Mouse (Mus musculus) hindbrain, postnatal 0 days (tissue): ENCODE data around the gene Kdm2a. TPM values are rescaled to one million over a fixed set of nuclear protein-coding genes. Genes with fewer than 3 reads are reported as not detected.

ENCODE experiments used
- ATAC-seq: fragments of 200-750 bp; cut with Nextera tagmentation; 2 replicates; pipeline ENCODE4 v1.8.0; 2017; ENCODE audit warnings: mild to moderate bottlenecking, moderate TSS enrichment, moderate library complexity
- DNase-seq: peaks from one replicate; pipeline ENCODE4 v3.0.0-alpha.2; 2015; ENCODE audit warnings: low spot score
- H3K27ac ChIP-seq: fragments of 300-500 bp; sonication (generic); 2 replicates; pipeline ENCODE4 v1.5.1; 2014; ENCODE audit warnings: mild to moderate bottlenecking
- H3K27me3 ChIP-seq: fragments of 300-500 bp; sonication (generic); 2 replicates; pipeline ENCODE4 v1.6.1; 2014; ENCODE audit warnings: low read length, mixed read lengths; ENCODE audit not compliant: insufficient read depth
- H3K36me3 ChIP-seq: fragments of 300-500 bp; sonication (generic); 2 replicates; pipeline ENCODE4 v1.6.1; 2014; ENCODE audit warnings: low read length, mixed read lengths; ENCODE audit not compliant: insufficient read depth
- H3K4me1 ChIP-seq: fragments of 300-500 bp; sonication (generic); 2 replicates; pipeline ENCODE4 v1.6.1; 2014; ENCODE audit warnings: antibody characterized with exemption, low read length, mixed read lengths; ENCODE audit not compliant: insufficient read depth
- H3K4me2 ChIP-seq: fragments of 300-500 bp; sonication (generic); 2 replicates; pipeline ENCODE4 v1.6.1; 2014; ENCODE audit warnings: low read depth, mild to moderate bottlenecking, low read length, moderate library complexity, mixed read lengths
- H3K4me3 ChIP-seq: fragments of 300-500 bp; sonication (generic); 2 replicates; pipeline ENCODE4 v1.5.1; 2014; ENCODE audit warnings: low read length
- H3K9ac ChIP-seq: fragments of 300-500 bp; sonication (generic); replicated peaks from 2 replicates; pipeline ENCODE4 v1.6.1; 2014; ENCODE audit warnings: mild to moderate bottlenecking, low read length, moderate library complexity, mixed read lengths
- H3K9me3 ChIP-seq: fragments of 300-500 bp; sonication (generic); 2 replicates; pipeline ENCODE4 v1.6.1; 2016; ENCODE audit warnings: low read length, mixed read lengths
- CTCF ChIP-seq: IDR thresholded peaks from 2 replicates; pipeline ENCODE4 v1.5.1; 2016; ENCODE audit warnings: antibody characterized with exemption, control low read depth, low read depth
- WGBS: fragments of 180-500 bp; shearing (Covaris S2); extraction: QIAGEN DNeasy Blood & Tissue Kit; methylation state at CpG from one replicate; pipeline ENCODE4 v1.1.7; 2014; 5-methylcytosine and 5-hydroxymethylcytosine counted together
- polyA plus RNA-seq: library from polyadenylated mRNA; unstranded; fragments of >200 nt; fragmentation: Nextera tagmentation; extraction: Ambion mirVana; gene quantifications from 2 replicates; pipeline ENCODE4 v1.2.1, GENCODE M21; 2015
- total RNA-seq: library from RNA; depleted of rRNA; stranded (reverse); fragments of >200 nt; gene quantifications from 2 replicates; pipeline ENCODE4 v1.2.3, GENCODE M21; 2014

Gene Kdm2a
- total and polyA plus RNA-seq, 2 experiments from 2014 or later, result 19.8 to 73.7 TPM

DNA sequence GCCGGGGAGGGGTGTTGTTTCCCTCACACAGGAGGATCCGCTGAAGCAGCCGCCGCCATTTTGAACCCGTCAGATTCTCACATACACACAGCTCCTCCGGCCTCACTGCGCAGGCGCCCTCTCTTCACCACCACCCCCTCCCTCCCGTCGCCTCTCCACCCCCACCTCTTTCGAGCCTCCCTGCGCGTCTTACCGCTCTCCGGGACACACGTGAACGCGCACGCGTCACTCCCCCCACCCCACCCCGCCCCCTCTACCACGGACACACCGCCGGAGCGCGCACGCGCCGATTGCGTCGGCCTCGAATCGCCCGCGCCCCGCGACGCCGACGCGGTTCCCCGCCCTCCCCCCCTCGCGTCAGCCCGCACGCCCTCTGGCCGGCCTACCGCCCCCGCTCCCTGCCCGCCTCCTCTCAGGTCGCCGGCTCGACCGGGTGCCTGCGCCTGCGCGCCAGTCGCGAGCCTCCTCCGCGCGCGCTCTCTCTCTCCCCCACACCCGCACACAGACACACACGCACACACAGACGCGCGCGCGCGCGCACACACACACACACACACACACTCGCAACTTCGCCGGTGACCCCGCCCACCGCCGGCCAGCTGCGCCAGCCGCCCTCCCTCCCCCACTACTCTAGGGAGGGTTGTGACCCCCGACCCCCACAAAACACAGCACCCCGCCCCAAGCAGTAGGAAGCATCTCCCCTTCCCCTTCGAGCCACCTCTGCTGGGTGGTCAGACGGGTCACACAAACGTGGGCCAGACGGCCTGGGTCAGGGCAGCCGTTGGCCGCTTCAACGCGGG lies 887 bp downstream of the Kdm2a start:
- Histone ChIP-seq H3K27me3 (no peaks in the 10 kb centered on the region), H3K9ac (peak overlapping the region; percentile 99), H3K4me3 (peak overlapping the region; percentile 100), H3K27ac (peak overlapping the region; percentile 94), H3K9me3 (no peaks in the 10 kb centered on the region), H3K4me2 (peak overlapping the region; percentile 80), H3K36me3 (no peaks in the 10 kb centered on the region), H3K4me1 (no peaks in the 10 kb centered on the region; the same call in 1 of the 2 replicates)
- 2% methylated on average over 48 of the region's 90 CpGs for WGBS
- no peak for TF ChIP-seq CTCF
- peak; percentile 99 for DNase-seq
- ATAC-seq, result peak; percentile 96

GRCm38 (mm10) chr19:4396081-4396997 lies 1.7 kb downstream of the Kdm2a start:
- ATAC-seq, result peak; percentile 16
- under 1% methylated on average over 79 of the region's 80 CpGs for WGBS

DNA sequence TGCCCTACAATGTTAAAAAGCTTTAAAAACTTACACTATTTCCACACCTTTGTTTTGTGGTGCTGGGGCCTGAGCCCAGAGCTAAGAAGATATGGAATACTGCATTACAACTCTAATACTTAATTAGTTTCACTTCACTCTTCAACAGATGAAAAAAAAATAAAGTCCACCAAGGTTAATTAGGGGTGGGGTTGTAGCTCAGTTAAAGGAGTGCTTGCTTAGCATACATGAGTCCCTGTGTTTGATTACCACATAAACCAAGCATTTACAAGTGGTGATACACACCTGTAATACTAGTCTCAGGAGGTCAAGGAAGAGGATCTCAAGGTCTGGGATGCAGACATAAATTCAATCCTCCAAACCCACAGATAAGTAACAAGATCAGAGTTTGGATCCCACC lies 10.8 kb downstream of the Kdm2a start:
- no peaks in the 10 kb centered on the region for H3K27me3 ChIP-seq
- H3K4me2 ChIP-seq, result no peak overlapping the region
- DNase-seq (no peak), ATAC-seq (no peak)
- no peaks in the 10 kb centered on the region for H3K4me1 ChIP-seq
- H3K36me3 ChIP-seq, result peaks cover 3% of the 10 kb centered on the region; the same call in 1 of the 2 replicates
- no peak overlapping the region for H3K4me3 ChIP-seq
- no peak overlapping the region for H3K27ac ChIP-seq
- TF ChIP-seq CTCF, result no peak
- no peaks in the 10 kb centered on the region for H3K9me3 ChIP-seq
- no peak overlapping the region for H3K9ac ChIP-seq

More at GRCm38 (mm10) chr19:4396081-4396997, 1.7 kb downstream of the Kdm2a start:
- H3K27me3 ChIP-seq, result no peaks in the 10 kb centered on the region
- peak overlapping the region; percentile 99 for H3K9ac ChIP-seq
- H3K4me2 ChIP-seq, result peak overlapping the region; percentile 80
- peak overlapping the region; percentile 94 for H3K27ac ChIP-seq
- TF ChIP-seq CTCF, result no peak
- peak overlapping the region; percentile 100 for H3K4me3 ChIP-seq
- no peaks in the 10 kb centered on the region for H3K36me3 ChIP-seq
- H3K9me3 ChIP-seq, result no peaks in the 10 kb centered on the region
- peak; percentile 34 for DNase-seq
- H3K4me1 ChIP-seq, result no peaks in the 10 kb centered on the region; the same call in 1 of the 2 replicates

DNA sequence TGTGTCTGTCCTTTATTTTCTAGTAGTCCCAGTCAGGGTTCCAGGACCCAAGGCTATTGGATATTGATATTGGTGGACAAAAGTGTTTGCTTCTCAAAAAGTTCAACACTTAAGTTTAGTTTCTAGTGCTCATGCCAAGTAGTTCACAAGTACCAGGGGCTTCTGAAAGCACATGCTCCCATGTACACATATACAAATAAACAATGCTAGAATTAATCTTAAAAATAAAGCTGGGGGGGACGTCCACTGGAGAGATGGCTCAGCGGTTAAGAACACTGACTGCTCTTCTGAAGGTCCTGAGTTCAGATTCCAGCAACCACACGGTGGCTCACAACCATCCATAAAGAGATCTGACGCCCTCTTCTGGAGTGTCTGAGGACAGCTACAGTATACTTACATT lies 13.1 kb downstream of the Kdm2a start:
- Histone ChIP-seq H3K9ac (no peak overlapping the region), H3K36me3 (peaks cover 3% of the 10 kb centered on the region; the same call in 1 of the 2 replicates), H3K4me1 (no peaks in the 10 kb centered on the region), H3K27ac (no peak overlapping the region), H3K4me3 (no peak overlapping the region), H3K9me3 (no peaks in the 10 kb centered on the region), H3K27me3 (no peaks in the 10 kb centered on the region), H3K4me2 (no peak overlapping the region)
- ATAC-seq (no peak), DNase-seq (no peak)
- TF ChIP-seq CTCF, result 0 out of 2 replicates have a peak, but pooled peaks have one; percentile 6
- 77% methylated on average over 4 of the region's 4 CpGs for WGBS

- Histone ChIP-seq H3K9ac (no peak overlapping the region), H3K4me2 (no peak overlapping the region), H3K9me3 (no peaks in the 10 kb centered on the region), H3K4me1 (no peaks in the 10 kb centered on the region), H3K4me3 (no peak overlapping the region), H3K27ac (no peak overlapping the region), H3K36me3 (peaks cover 3% of the 10 kb centered on the region; the same call in 1 of the 2 replicates), H3K27me3 (no peaks in the 10 kb centered on the region)
- ATAC-seq (no peak), DNase-seq (no peak)
- TF ChIP-seq CTCF, result no peak
- WGBS, result 43% methylated on average over 1 of the region's 1 CpGs
Observed at GRCm38 (mm10) chr19:4384322-4384721, 13.8 kb downstream of the Kdm2a start.

DNA sequence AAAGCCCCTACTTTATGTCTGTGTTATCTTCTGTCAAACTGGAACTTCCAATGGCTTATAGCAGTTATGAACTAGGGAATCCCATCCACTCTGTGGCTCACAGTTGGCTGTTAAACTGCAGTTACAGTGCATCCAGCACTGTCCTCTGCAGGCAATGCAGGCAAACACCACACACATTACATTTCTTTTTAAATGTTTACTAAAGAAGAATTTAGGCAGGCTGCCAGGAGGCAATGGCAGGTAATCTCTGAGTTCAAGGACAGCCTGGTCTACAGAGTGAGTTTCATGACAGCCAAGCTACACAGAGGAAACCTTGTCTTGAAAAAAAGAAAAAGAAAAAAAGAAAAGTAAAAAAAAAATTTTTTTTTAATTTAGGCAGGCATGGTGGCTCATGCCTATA lies 14.8 kb downstream of the Kdm2a start:
- H3K9me3 ChIP-seq, result no peaks in the 10 kb centered on the region
- peaks cover 3% of the 10 kb centered on the region; the same call in 1 of the 2 replicates for H3K36me3 ChIP-seq
- no peak overlapping the region for H3K27ac ChIP-seq
- H3K4me3 ChIP-seq, result no peak overlapping the region
- no peak overlapping the region for H3K4me2 ChIP-seq
- H3K9ac ChIP-seq, result no peak overlapping the region
- H3K4me1 ChIP-seq, result no peaks in the 10 kb centered on the region
- DNase-seq, result no peak
- TF ChIP-seq CTCF, result no peak
- ATAC-seq, result no peak
- H3K27me3 ChIP-seq, result no peaks in the 10 kb centered on the region
